Mouse (Mus musculus): ENCODE measurements around the gene Brinp3. TPM values are rescaled to one million over a fixed set of nuclear protein-coding genes. Genes with fewer than 3 reads are reported as not detected.

Brinp3 gene
- polyA plus RNA-seq, 1 experiment from 2014 or later, result 15.9 TPM

- no peaks in the 10 kb centered on the region for H3K36me3 ChIP-seq (ENCODE audit: control insufficient read depth, insufficient read depth)
- no peaks in the 10 kb centered on the region for H3K9me3 ChIP-seq (ENCODE audit: control insufficient read depth, low read length)
- H3K4me2 ChIP-seq (ENCODE audit: low read length), result no peak overlapping the region
- H3K4me1 ChIP-seq (replicated peaks; ENCODE audit: control insufficient read depth, insufficient read depth, low read length), result no peaks in the 10 kb centered on the region
- peak; percentile 66 for ATAC-seq
- no peak overlapping the region for H3K27ac ChIP-seq (ENCODE audit: low read length)
- no peaks in the 10 kb centered on the region for H3K27me3 ChIP-seq (replicated peaks; ENCODE audit: control insufficient read depth, insufficient read depth, low read length)
- H3K4me3 ChIP-seq (replicated peaks; ENCODE audit: low read length), result no peak overlapping the region
- no peak overlapping the region for H3K9ac ChIP-seq (replicated peaks; ENCODE audit: low read depth, low read length)
- WGBS, result 56% methylated on average over 2 of the region's 2 CpGs
Measured at GRCm38 (mm10) chr1:146850147-146850546, 355.6 kb downstream of the Brinp3 start.

- Histone ChIP-seq H3K4me3 (replicated peaks; ENCODE audit: low read length) (no peak overlapping the region), H3K36me3 (ENCODE audit: control insufficient read depth, insufficient read depth) (no peaks in the 10 kb centered on the region), H3K27ac (ENCODE audit: low read length) (no peak overlapping the region), H3K4me1 (replicated peaks; ENCODE audit: control insufficient read depth, insufficient read depth, low read length) (no peaks in the 10 kb centered on the region), H3K9me3 (ENCODE audit: control insufficient read depth, low read length) (peaks cover 3% of the 10 kb centered on the region; the same call in 1 of the 2 replicates), H3K4me2 (ENCODE audit: low read length) (no peak overlapping the region), H3K27me3 (replicated peaks; ENCODE audit: control insufficient read depth, insufficient read depth, low read length) (no peaks in the 10 kb centered on the region), H3K9ac (replicated peaks; ENCODE audit: low read depth, low read length) (no peak overlapping the region)
- no peak for ATAC-seq
Measured at GRCm38 (mm10) chr1:146898636-146899035, 404.1 kb downstream of the Brinp3 start.

GRCm38 (mm10) chr1:146901691-146902090 is 407.1 kb downstream of the Brinp3 start:
- Histone ChIP-seq H3K27me3 (replicated peaks; ENCODE audit: control insufficient read depth, insufficient read depth, low read length) (no peaks in the 10 kb centered on the region), H3K4me3 (replicated peaks; ENCODE audit: low read length) (no peak overlapping the region), H3K9me3 (ENCODE audit: control insufficient read depth, low read length) (0 out of 2 replicates have a peak, but pooled peaks cover 3% of the 10 kb centered on the region), H3K36me3 (ENCODE audit: control insufficient read depth, insufficient read depth) (no peaks in the 10 kb centered on the region), H3K9ac (replicated peaks; ENCODE audit: low read depth, low read length) (no peak overlapping the region), H3K27ac (ENCODE audit: low read length) (no peak overlapping the region), H3K4me1 (replicated peaks; ENCODE audit: control insufficient read depth, insufficient read depth, low read length) (no peaks in the 10 kb centered on the region), H3K4me2 (ENCODE audit: low read length) (no peak overlapping the region)
- no peak for ATAC-seq
- WGBS, result 93% methylated on average over 9 of the region's 9 CpGs

GRCm38 (mm10) chr1:146939463-146940389 is 445.2 kb downstream of the Brinp3 start:
- Histone ChIP-seq H3K36me3 (ENCODE audit: control insufficient read depth, insufficient read depth) (no peaks in the 10 kb centered on the region), H3K4me3 (replicated peaks; ENCODE audit: low read length) (no peak overlapping the region), H3K27me3 (replicated peaks; ENCODE audit: control insufficient read depth, insufficient read depth, low read length) (no peaks in the 10 kb centered on the region), H3K4me1 (replicated peaks; ENCODE audit: control insufficient read depth, insufficient read depth, low read length) (no peaks in the 10 kb centered on the region), H3K4me2 (ENCODE audit: low read length) (no peak overlapping the region), H3K27ac (ENCODE audit: low read length) (no peak overlapping the region), H3K9me3 (ENCODE audit: control insufficient read depth, low read length) (no peaks in the 10 kb centered on the region), H3K9ac (replicated peaks; ENCODE audit: low read depth, low read length) (no peak overlapping the region)
- ATAC-seq, result no peak
- 90% methylated on average over 6 of the region's 6 CpGs for WGBS

All from forebrain, embryonic 16.5 days (tissue).